Mouse (Mus musculus): ENCODE results near the gene Mfap1b. TPM values are rescaled to one million over a fixed set of nuclear protein-coding genes. Genes with fewer than 3 reads are reported as not detected.
"Not testable (repeated sequence)": the region's sequence is repeated elsewhere in the genome, so short reads cannot be mapped to it uniquely, and the experiment has no call there.

Mfap1b gene
- total and polyA plus RNA-seq, 2 experiments from 2014 or later: 13.4 to 35.9 TPM

DNA sequence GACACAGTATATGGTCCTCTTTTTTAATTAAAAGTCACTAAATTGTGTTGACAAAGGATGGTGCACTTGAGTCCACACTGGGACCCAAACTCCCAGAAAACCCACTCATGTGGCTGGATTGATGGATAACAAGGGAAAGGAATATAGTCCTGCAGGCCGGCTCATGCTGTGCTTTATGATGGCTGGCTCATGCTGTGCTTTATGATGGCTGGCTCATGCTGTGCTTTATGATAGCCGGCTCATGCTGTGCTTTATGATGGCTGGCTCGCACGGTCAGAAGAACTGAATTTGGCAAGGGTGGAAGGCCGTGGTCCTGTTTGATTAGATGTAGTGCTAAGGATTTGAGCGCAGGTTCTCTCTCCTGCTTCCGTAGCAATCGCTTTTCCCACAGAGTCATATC lies 9.7 kb upstream of the Mfap1b start:
- Histone ChIP-seq H3K9me3 (replicated peaks; ENCODE audit: control insufficient read depth, low read length) (no peaks in the 10 kb centered on the region), H3K9ac (replicated peaks; ENCODE audit: low read depth, low read length) (no peak overlapping the region), H3K36me3 (replicated peaks; ENCODE audit: control insufficient read depth, insufficient read depth, low read length) (no peaks in the 10 kb centered on the region), H3K4me3 (ENCODE audit: low read depth, low read length) (no peak overlapping the region), H3K27me3 (ENCODE audit: control insufficient read depth, insufficient read depth, low read length) (no peaks in the 10 kb centered on the region), H3K27ac (ENCODE audit: low read depth) (no peak overlapping the region), H3K4me2 (ENCODE audit: low read depth, low read length) (no peak overlapping the region), H3K4me1 (ENCODE audit: control insufficient read depth, insufficient read depth) (no peaks in the 10 kb centered on the region)
- ATAC-seq (ENCODE audit: insufficient read depth, low read depth): no peak
- DNase-seq (ENCODE audit: low spot score): no peak
- TF ChIP-seq EP300 (IDR thresholded peaks at IDR 0.05; ENCODE audit: low read depth) (no peak), CTCF (IDR thresholded peaks at IDR 0.05; ENCODE audit: low read depth) (no peak)
- WGBS: 71% methylated on average over 8 of the region's 8 CpGs

DNA sequence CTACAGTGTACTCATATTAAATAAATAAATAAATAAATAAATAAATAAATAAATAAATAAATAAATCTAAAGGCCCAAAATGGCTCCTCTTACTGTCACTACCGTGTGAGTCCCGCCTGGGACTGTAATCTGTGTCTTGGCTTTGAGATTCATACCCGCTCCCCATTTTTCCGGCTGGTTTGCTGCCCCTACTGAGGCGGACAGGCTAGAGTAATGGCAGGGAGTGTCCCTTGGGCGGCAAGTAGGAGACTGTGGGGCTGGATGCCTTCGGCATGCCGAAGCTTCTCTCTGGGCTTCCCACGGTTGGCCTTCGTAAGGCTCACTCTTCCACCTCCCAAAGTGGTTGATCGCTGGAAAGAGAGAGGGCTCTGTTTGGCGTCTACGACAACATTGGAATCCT lies 7.0 kb upstream of the Mfap1b start:
- H3K9ac ChIP-seq (replicated peaks; ENCODE audit: low read depth, low read length); ATAC-seq (ENCODE audit: insufficient read depth, low read depth); H3K9me3 ChIP-seq (replicated peaks; ENCODE audit: control insufficient read depth, low read length); H3K4me1 ChIP-seq (ENCODE audit: control insufficient read depth, insufficient read depth); DNase-seq (ENCODE audit: low spot score); H3K27ac ChIP-seq (ENCODE audit: low read depth); H3K4me3 ChIP-seq (ENCODE audit: low read depth, low read length); H3K4me2 ChIP-seq (ENCODE audit: low read depth, low read length); H3K36me3 ChIP-seq (replicated peaks; ENCODE audit: control insufficient read depth, insufficient read depth, low read length); H3K27me3 ChIP-seq (ENCODE audit: control insufficient read depth, insufficient read depth, low read length): not testable (repeated sequence)
- WGBS: 82% methylated on average over 13 of the region's 13 CpGs

DNA sequence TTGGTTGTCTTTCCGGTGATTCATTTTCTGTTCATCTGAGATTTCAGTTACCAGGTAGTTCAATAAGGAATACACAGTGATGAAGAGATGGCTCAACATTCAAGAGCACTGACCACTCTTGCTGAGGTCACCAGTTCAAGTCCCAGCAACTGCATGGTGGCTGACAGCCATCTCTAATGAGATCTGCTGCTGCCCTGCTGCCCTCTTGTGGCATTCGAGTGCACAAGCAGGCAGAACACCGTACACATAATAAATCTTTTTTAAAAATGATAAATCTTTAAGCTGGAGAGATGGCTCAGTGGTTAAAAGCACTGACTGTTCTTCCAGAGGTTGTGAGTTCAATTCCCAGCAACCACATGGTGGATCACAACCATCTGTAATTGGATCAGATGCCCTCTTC lies 6.6 kb upstream of the Mfap1b start:
- DNase-seq (ENCODE audit: low spot score): no peak
- Histone ChIP-seq H3K9ac (replicated peaks; ENCODE audit: low read depth, low read length) (no peak overlapping the region), H3K4me2 (ENCODE audit: low read depth, low read length) (no peak overlapping the region), H3K27ac (ENCODE audit: low read depth) (no peak overlapping the region), H3K4me1 (ENCODE audit: control insufficient read depth, insufficient read depth) (no peaks in the 10 kb centered on the region), H3K27me3 (ENCODE audit: control insufficient read depth, insufficient read depth, low read length) (no peaks in the 10 kb centered on the region), H3K4me3 (ENCODE audit: low read depth, low read length) (no peak overlapping the region), H3K36me3 (replicated peaks; ENCODE audit: control insufficient read depth, insufficient read depth, low read length) (no peaks in the 10 kb centered on the region), H3K9me3 (replicated peaks; ENCODE audit: control insufficient read depth, low read length) (no peaks in the 10 kb centered on the region)
- TF ChIP-seq EP300 (IDR thresholded peaks at IDR 0.05; ENCODE audit: low read depth) (no peak), CTCF (IDR thresholded peaks at IDR 0.05; ENCODE audit: low read depth) (peak; percentile 50)
- ATAC-seq (ENCODE audit: insufficient read depth, low read depth): no peak
- WGBS: 51% methylated on average over 3 of the region's 3 CpGs

DNA sequence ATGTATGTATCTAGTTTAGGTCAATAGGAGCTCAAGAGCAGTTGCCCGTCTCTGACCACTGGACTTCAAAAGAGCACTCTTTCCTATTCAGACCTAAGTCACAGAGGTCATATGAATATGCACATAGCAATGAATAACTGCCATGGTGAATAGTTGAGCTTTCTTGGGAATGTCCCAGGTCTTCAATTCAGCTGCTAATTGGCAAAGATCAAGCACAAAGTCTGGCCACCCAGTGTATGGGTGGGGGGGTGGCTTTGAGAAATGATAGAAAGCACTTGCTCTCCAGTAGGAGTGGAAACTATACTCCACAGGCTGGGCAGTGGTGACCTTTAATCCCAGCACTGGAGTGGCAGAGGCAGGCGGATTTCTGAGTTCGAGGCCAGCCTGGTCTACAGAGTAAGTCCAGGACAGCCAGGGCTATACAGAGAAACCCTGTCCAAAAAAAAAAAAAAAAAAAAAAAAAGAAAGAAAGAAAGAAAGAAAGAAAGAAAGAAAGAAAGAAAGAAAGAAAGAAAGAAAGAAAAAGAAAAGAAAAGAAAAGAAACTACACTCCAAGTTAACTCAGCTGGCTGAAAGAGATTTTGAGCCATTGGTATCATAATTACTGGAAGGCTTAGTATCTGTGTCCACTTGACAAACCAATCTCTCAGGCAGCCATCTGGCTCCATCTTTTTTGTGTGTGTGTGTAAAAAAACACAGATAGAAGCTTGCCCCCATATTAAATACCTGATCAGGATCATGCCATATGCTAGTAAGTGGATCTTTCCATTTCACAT lies 3.8 kb upstream of the Mfap1b start:
- DNase-seq (ENCODE audit: low spot score): no peak
- H3K9ac ChIP-seq (replicated peaks; ENCODE audit: low read depth, low read length): no peak overlapping the region
- no peak overlapping the region for H3K4me2 ChIP-seq (ENCODE audit: low read depth, low read length)
- no peaks in the 10 kb centered on the region for H3K36me3 ChIP-seq (replicated peaks; ENCODE audit: control insufficient read depth, insufficient read depth, low read length)
- no peak overlapping the region for H3K27ac ChIP-seq (ENCODE audit: low read depth)
- no peaks in the 10 kb centered on the region for H3K9me3 ChIP-seq (replicated peaks; ENCODE audit: control insufficient read depth, low read length)
- no peak for ATAC-seq (ENCODE audit: insufficient read depth, low read depth)
- H3K4me1 ChIP-seq (ENCODE audit: control insufficient read depth, insufficient read depth): no peaks in the 10 kb centered on the region
- WGBS: 84% methylated on average over 3 of the region's 3 CpGs
- no peak for TF ChIP-seq CTCF (IDR thresholded peaks at IDR 0.05; ENCODE audit: low read depth)
- no peak for TF ChIP-seq EP300 (IDR thresholded peaks at IDR 0.05; ENCODE audit: low read depth)
- no peak overlapping the region for H3K4me3 ChIP-seq (ENCODE audit: low read depth, low read length)
- H3K27me3 ChIP-seq (ENCODE audit: control insufficient read depth, insufficient read depth, low read length): no peaks in the 10 kb centered on the region

DNA sequence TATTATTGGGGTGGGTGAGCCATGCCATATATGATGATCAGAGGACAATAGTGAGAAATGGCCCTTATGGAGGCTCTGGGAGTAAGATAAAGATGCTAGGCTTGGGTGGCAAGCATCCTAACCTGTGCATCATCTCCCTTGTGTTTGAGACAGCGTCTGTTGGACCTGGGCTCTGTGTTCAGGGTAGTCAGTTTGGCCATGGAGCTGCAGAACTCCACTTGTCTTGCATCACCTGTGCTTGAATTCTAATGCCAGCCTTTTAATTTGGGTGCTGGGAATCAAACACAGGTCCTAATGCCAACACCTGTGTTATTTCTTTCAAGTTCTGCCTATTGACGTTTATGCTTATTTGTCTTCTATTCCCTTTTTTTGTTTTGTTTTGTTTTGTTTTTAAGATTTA lies 1.4 kb upstream of the Mfap1b start:
- ATAC-seq (ENCODE audit: insufficient read depth, low read depth); H3K4me1 ChIP-seq (ENCODE audit: control insufficient read depth, insufficient read depth); H3K36me3 ChIP-seq (replicated peaks; ENCODE audit: control insufficient read depth, insufficient read depth, low read length); H3K9ac ChIP-seq (replicated peaks; ENCODE audit: low read depth, low read length); H3K4me3 ChIP-seq (ENCODE audit: low read depth, low read length); H3K9me3 ChIP-seq (replicated peaks; ENCODE audit: control insufficient read depth, low read length); H3K4me2 ChIP-seq (ENCODE audit: low read depth, low read length); DNase-seq (ENCODE audit: low spot score); H3K27me3 ChIP-seq (ENCODE audit: control insufficient read depth, insufficient read depth, low read length); H3K27ac ChIP-seq (ENCODE audit: low read depth): not testable (repeated sequence)
- WGBS: 100% methylated on average over 2 of the region's 2 CpGs

DNA sequence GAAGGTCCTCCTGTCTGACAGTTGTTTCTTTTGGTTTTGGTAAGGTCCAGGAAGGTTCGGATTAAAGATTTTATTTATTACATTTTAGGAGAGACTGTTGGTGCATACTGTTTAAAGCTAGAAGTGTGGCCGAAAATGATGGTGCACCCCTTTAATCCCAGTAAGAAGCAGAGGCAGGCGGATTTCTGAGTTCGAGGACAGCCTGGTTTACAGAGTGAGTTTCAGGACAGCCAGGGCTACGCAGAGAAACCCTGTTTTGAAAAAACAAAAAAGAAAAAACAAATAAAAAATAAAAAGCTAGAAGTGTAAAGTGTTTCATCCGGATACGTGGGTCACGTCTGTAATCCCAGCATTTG lies 291 bp upstream of the Mfap1b start:
- TF ChIP-seq CTCF (IDR thresholded peaks at IDR 0.05; ENCODE audit: low read depth): no peak
- TF ChIP-seq EP300 (IDR thresholded peaks at IDR 0.05; ENCODE audit: low read depth): no peak
- Histone ChIP-seq H3K4me1 (ENCODE audit: control insufficient read depth, insufficient read depth) (no peaks in the 10 kb centered on the region), H3K9me3 (replicated peaks; ENCODE audit: control insufficient read depth, low read length) (no peaks in the 10 kb centered on the region), H3K27ac (ENCODE audit: low read depth) (peak overlapping the region; percentile 81), H3K4me3 (ENCODE audit: low read depth, low read length) (peak overlapping the region; percentile 75), H3K27me3 (ENCODE audit: control insufficient read depth, insufficient read depth, low read length) (no peaks in the 10 kb centered on the region), H3K9ac (replicated peaks; ENCODE audit: low read depth, low read length) (peak overlapping the region; percentile 63; the same call in 1 of the 2 replicates), H3K36me3 (replicated peaks; ENCODE audit: control insufficient read depth, insufficient read depth, low read length) (no peaks in the 10 kb centered on the region), H3K4me2 (ENCODE audit: low read depth, low read length) (peak overlapping the region; percentile 65)
- WGBS: 33% methylated on average over 8 of the region's 8 CpGs
- DNase-seq (ENCODE audit: low spot score) (no peak), ATAC-seq (ENCODE audit: insufficient read depth, low read depth) (no peak)

DNA sequence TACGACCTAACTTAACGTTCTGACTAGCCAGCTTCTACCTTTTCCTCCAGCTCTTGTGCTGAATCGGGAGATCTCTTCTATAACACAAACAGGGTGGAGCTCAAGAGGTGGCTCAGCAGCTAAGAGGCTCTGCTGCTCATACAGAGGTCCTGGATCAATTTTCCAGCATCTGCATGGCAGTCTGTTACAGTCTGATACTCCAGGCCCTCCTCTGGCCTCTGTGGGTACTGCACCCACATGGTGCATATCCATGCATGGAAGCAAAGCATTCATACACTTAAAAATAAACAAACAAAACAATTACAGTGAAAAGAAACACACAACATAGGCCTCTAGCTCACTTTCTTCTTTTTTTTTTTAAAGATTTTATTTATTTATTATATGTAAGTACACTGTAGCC lies 1.1 kb downstream of the Mfap1b start:
- H3K4me2 ChIP-seq (ENCODE audit: low read depth, low read length): not testable (repeated sequence)

DNA sequence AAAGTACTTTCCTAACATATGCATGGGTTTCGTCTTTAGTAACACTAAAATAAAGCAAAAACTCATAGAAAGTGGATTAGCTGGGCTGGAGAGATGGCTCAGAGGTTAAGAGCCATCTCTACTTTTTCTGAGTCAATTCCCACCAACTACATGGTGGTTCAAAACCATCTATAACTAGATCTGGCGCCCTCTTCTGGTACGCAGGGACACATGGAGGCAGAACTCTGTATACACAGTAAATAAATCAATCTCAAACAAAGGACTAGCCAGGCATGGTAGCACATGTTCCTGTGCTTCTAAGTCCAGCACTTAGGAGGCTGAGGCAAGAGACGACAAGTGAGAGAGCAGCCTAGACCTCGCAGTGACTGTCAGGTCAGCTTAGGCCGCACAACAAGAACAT lies 4.9 kb downstream of the Mfap1b start:
- not testable (repeated sequence) for DNase-seq (ENCODE audit: low spot score); H3K4me2 ChIP-seq (ENCODE audit: low read depth, low read length); H3K9me3 ChIP-seq (replicated peaks; ENCODE audit: control insufficient read depth, low read length); ATAC-seq (ENCODE audit: insufficient read depth, low read depth); H3K4me3 ChIP-seq (ENCODE audit: low read depth, low read length); H3K27me3 ChIP-seq (ENCODE audit: control insufficient read depth, insufficient read depth, low read length); H3K27ac ChIP-seq (ENCODE audit: low read depth); H3K9ac ChIP-seq (replicated peaks; ENCODE audit: low read depth, low read length); H3K4me1 ChIP-seq (ENCODE audit: control insufficient read depth, insufficient read depth); H3K36me3 ChIP-seq (replicated peaks; ENCODE audit: control insufficient read depth, insufficient read depth, low read length)
- 83% methylated on average over 1 of the region's 6 CpGs for WGBS

More for the DNA sequence above, 1.1 kb downstream of the Mfap1b start:
- H3K27ac ChIP-seq (ENCODE audit: low read depth); H3K9me3 ChIP-seq (replicated peaks; ENCODE audit: control insufficient read depth, low read length); H3K4me3 ChIP-seq (ENCODE audit: low read depth, low read length); ATAC-seq (ENCODE audit: insufficient read depth, low read depth); H3K9ac ChIP-seq (replicated peaks; ENCODE audit: low read depth, low read length); H3K4me1 ChIP-seq (ENCODE audit: control insufficient read depth, insufficient read depth); H3K27me3 ChIP-seq (ENCODE audit: control insufficient read depth, insufficient read depth, low read length); DNase-seq (ENCODE audit: low spot score); H3K36me3 ChIP-seq (replicated peaks; ENCODE audit: control insufficient read depth, insufficient read depth, low read length): not testable (repeated sequence)
- 95% methylated on average over 3 of the region's 3 CpGs for WGBS
